Mouse (Mus musculus) hematopoietic stem cell, adult 5-6 weeks (primary cell): ENCODE data around the gene Pelp1. TPM values are rescaled to one million over a fixed set of nuclear protein-coding genes. Genes with fewer than 3 reads are reported as not detected.

Source experiments
- ATAC-seq, 2 experiments: fragments of 125-278 bp in 1 of 2; replicated peaks in 1 of 2; 2 replicates each; pipeline ENCODE4 v1.8.0; 2016 to 2017; ENCODE audit warnings: inconsistent platforms in 2 of 2, mild to moderate bottlenecking in 2 of 2, moderate number of reproducible peaks in 2 of 2, low read depth in 1 of 2, moderate TSS enrichment in 1 of 2; ENCODE audit not compliant: low FRiP score in 2 of 2, poor library complexity in 2 of 2, severe bottlenecking in 2 of 2, insufficient read depth in 1 of 2, low TSS enrichment in 1 of 2
- total RNA-seq: library from RNA; stranded (forward); fragments of 172-1452, 232-1000 nt; gene quantifications from 2 replicates; pipeline ENCODE4 v1.2.3, GENCODE M21; 2017

The Pelp1 gene
- total RNA-seq, 1 experiment from 2014 or later: 9.8 TPM

DNA sequence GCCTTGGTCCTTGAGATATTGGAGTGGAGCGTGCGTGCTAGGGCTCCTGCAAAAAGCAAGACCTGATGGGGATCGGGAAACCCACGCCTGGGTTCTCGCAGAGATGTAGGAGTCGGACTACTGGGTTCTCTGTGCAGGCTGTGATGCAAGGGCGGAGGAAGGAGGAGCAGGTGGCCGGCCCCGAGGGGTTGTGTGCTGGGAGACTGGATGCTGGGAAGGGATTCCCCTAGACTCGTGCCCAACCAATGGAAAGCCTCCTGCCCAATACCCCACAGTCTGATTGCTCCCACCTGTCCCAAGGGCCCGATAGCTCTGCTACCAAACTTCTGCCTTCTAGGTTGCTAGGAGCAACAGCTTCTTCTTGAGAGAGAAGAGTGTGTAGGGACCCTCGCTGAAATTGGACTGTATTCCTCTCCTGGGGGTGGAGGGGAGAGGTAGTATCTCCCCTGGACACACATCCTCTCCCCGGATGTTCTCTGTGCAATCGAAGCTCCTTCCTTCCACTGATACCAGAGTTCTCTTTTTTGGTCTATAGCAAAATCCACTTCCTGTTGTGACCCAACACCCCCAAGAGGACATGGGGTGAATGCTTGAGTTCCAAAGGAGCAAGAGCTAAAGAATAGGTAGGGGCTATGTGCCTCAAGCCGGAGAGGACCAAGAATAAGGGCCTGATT is 23.2 kb upstream of the Pelp1 start:
- ATAC-seq: peak; percentile 5 to 18; a peak in 1 of 4 replicates

DNA sequence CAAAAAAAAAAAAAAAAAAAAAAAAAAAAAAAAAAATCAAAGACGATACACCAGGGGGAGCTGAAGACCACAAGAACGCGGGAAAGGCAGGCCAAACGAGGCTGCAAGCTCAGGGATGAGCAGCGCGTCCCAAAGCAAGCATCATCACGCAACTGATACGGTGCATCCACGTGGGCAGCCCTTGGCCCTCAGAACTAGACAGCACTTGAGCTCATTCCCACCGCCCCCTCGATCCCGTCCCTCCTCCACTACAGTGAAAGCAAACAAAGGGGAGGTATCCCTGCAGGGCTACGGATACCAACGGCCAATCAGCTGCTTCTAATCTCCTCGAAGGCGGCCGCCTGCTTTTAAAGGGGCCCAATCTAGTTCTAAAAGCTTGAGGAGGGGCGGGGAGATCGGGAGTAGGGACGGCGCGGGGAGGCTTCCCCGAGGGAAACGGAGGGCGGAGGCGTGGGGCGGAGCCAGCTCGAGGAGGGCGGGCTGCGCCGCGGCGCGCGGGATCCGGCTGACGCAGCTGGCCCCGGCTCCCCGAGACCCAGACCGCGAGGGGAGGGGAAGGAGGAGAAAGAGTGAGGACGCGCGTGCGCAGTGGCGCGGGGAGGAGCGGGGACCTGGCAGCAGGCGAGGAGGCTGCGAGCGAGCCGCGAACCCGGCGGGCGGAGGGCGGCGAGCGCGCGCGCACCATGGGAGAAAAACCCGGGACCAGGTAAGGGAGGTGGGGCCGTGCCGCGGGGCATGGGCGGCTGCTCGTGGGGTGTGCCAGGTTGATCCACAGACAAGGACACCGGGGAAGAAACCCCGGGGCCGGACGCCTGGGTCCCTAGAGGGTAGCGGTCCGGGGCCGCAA is 22.4 kb upstream of the Pelp1 start, which contains the start of gene Arrb2:
Arrb2 (plus strand) TSS at position 588 of the 847 bp plus-strand sequence.
- peak; percentile 83 to 85 for ATAC-seq

DNA sequence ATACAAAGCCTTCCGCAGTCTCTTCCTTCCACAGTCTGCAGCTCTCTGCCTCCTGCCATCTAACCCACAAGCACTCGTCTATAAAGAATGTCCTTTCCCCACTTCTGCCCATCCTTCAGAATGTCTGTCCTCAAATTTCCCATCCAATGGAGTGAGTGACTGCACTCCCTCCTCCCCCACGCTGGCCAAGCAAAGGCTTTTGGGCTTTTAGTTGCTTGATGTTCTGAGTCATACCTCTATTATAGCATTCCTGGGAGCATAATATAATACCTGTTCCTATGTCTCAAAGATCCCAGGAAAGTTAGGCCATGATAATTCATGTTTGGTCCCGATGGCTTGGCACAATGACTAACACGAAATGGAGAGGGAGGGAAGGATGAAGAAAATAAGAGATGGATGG is 21.7 kb upstream of the Pelp1 start:
- ATAC-seq: no peak

DNA sequence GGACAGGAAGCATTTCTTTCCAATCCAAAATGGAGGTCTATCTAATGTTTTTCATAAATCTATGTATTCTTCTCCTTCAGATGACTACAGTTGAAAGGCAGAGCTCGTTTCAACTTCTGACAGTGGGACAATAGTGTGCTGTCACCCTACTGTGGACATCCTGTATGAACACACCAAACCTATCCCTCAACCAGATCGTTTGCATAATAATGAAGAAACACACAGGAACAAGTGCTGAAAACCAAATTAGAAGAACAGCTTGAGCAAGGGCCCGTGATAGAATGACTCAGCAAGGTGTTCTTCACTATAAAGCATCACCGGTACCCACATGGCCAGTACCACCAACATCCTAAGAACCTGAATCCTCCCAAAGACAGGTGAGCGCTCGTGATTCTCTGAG is 16.8 kb upstream of the Pelp1 start:
- peak in 1 of 2 experiments; percentile 60; a peak in 1 of 4 replicates for ATAC-seq

DNA sequence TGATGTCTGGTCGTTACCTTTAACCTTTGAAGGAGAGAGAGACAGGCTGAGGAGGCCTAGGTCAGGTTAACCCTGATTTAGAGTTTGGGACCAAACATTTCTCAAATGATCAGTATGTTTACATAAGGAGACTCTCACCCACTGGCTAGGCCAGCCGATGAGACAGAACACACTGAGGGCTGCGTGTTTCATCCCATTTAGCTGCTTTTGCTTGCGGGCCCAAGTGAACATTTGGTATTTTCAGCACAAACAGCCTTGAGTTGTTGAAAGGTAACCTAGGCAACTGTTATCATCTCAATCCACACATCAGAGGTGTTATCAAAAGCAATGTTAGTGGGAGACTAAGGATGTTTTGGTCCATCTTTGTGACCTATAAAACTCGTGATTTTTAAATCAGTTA is 9.7 kb upstream of the Pelp1 start:
- no peak for ATAC-seq

DNA sequence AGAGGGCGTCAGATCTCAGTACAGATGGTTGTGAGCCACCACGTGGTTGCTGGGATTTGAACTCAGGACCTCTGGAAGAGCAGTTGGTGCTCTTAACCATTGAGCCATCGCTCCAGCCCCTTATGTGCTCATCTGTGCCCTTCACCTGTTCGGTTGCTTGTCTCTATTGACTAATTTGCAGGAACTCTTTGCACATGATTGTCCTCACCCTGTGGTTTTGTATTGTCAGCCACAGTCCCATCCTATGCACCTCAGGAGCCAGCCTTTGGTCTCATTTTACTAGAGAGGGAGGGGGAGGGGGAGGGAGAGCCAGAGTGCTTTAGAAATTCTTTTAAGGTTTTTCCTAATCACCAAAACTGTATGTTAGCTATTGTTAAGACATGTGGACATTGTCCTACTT is 8.4 kb upstream of the Pelp1 start:
- peak; percentile 49 to 53; a peak in 3 of 4 replicates for ATAC-seq

DNA sequence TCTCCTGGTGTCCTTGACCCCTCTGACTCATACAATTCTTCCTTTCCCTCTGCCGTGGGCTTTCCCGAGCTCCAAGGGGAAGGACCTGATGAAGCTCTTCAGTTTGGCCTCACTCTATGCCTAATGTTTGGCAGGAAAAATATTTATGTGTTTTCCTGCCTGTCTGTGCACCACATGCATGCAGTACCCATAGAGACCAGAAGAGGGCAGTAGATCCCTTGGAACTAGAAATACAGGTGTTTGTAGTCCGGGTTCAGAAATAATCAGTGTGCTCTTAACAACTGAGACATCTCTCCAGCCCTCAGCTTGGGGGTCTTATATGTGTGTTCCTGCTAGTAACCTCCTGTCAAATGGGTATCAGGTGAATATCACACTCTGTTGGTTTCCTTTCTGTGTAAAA is 4.1 kb upstream of the Pelp1 start:
- 0 out of 4 replicates have a peak, but pooled peaks of 1 of the 2 experiments have one; percentile 39 for ATAC-seq

DNA sequence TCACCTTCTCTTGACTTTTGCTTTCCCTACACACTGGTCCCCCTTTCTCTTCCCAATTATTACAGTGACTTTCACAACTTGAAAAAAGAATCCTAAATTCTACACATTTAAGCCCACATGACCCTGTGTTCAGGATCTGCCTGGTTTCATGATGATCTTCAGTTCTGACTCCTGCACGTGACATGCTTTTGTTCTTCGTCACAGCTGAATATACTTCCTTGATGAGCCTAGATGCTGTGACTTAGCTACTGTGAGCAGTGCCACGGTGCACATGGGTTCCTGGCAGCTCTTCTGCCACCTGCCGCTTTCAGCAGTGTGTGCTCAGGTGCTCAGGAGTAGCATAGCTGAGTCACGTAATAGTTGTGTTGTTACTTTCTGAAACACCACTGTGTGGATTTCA is 2.8 kb upstream of the Pelp1 start:
- ATAC-seq: no peak

DNA sequence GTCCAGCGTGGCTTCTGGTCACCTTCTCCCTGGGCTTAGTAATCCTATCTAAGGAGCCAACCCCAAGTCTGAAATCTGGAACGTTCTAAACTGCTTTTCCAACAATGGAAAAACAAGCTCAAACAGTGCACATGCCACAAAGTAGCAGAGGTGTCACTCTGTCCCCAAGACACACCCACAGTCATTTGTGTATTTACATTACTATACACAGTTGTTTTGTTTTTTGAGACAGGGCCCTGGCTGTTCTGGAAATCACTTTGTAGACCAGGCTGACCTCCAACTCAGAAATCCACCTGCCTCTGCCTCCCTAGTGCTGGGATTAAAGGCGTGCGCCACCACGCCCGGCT is 439 bp upstream of the Pelp1 start:
- peak; percentile 13 to 28; a peak in 2 of 4 replicates for ATAC-seq

DNA sequence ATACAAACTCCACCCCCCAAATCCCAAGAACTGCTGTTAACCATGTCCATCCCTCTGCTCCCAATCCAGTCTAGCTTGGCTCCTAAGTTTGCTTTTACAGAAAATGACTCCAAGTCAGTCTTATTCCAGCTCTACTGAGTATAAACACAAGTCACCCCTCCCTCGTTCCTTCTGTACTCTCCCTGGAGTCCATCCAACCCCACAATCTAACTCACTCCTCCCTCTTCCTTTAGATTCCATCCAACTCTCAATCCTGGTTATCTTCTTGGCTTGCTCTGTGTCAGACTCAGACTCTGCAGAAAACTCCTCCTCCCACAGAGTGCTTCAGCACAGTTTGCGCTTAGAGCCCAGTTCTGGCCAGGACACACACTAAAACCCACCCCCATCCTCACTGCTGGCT is 6.2 kb downstream of the Pelp1 start:
- ATAC-seq: no peak

DNA sequence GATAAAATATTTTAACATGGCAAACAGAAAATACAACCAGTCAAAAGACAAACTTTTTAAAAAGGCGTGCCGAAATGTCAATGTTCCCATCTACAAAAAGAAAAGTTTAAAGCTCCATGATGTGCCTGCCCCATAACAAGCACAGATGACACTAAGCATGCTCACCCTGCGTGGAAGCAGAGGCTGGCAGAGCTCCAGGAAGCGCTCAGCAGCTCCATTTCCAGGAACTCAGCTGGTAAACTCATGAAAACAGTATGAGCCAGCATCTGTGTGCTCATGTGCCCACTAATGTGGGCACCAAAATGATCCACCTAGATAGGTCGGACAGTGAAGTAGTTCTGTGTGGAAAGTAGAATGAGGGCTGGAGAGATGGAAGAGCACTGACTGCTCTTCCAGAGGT is 20.4 kb downstream of the Pelp1 start:
- no peak for ATAC-seq

DNA sequence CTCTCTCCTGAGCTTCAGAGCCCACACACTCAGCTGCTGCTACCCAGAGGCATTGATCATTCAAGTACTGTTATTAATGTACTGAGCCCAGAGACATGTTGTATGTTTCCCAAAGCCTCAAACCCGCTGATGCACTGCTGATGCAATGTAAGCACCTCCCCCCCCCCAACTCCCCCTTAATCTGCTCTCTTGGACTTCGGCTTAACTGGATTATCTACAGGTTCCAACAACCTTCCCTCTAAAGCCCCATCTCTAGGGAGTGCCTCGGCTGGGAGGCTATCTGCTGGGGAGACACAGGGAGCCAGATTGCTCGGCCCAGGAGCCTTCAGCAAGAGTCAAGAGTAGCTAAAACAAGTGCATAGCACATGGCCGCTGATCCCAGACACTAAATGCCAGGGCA is 22.4 kb downstream of the Pelp1 start:
- ATAC-seq: no peak

DNA sequence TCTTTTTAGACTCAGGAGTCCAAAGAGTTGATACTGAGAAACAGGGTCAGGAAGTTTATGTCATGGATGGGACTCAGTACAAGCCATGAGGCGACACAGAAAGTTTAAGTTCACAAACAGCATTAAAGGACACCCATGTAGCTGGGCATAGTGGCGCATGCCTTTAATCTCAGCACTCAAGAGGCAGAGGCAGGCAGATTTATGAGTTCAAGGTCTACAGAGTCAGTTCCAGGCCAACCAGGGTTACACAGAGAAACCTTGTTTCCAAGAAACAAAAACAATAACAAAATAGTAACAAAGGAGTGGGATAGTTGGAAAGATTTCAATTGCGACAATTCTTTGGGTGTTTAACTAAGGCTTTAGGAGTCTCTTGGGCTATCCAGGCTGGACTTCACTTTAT is 25.7 kb downstream of the Pelp1 start:
- no peak for ATAC-seq

DNA sequence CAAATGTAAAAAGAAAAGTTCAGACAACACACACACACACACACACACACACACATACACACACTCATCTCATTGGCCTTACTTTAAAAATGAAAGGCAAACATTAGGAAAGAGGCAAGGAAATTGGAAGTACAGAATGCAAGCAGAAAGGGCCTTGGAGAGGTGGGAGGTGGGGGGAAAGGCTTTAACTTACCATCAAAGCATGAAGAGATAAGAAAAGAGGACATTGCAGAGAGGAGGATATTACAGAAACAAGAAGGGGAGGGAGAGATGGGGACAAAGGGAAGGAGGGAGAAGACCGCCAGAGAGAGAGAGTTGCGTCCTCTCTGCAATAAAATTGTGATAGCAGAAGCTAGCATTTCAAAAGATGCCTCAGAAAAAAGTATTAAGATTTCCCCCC is 28.5 kb downstream of the Pelp1 start:
- ATAC-seq: no peak; a peak in 1 of 4 replicates

DNA sequence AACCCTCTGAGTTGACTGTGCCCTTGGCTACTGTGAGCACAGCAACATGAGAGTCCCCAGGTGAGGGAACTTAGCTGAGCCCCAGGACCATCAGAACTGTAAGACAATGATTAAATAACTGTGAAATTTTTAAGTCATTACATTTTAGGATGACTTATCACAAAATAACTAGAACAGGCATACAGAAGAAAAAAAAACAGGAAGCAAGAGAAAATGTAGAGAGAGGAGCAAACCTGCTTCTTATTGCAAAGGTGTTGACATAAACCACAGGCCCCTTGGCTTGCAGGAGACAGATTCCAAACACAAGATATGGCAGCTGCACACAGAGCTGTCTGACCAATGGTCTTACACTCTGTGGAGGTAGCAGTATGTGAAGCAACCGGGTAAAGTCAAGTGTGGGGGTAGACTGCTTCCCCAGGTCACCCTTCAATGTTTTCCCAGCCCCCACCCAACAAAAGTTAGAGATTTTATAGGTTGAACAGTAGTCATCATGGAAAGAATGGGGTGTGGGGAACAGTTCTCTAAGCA is 29.3 kb downstream of the Pelp1 start:
- peak in 1 of 2 experiments; percentile 36; a peak in 1 of 4 replicates for ATAC-seq

DNA sequence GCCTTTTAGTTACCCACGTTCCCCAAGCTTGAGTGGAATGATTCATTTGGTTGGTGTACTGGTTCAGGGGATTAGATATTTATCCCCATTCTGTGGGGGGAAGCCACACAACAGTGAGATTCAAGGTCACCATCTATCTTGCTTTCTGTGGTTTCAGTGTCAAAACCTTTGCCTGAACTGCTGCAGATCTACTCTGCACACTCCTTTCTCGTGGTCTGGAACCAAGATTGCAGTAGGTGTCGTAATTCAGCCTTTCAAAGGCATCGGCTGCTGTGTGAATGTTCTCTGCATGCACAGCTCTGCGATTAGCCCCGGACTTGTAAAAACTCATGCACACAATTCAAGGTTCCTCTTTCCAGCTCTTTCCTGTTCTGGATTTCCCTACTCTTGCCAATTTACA is 33.8 kb downstream of the Pelp1 start:
- no peak; a peak in 1 of 4 replicates for ATAC-seq

DNA sequence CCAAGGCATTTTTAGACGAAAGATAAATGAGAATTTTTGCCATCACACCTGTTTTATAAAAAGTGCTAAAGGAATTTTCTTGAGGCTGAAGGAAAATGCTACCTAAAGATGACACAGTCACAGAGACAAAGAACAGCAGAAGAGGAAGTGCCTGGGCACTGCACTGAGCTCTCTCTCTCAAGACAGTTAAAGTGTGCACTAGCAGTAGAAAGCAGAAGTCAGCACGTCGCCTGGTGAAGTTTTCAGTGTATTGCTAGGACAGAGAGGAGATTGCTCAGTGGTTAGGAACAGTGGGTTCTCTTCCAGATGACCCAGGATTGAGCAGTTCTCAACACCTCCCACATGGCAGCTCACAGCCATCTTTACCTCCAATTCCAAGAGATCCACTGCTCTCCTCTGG is 35.5 kb downstream of the Pelp1 start:
- peak; percentile 84 to 86 for ATAC-seq

DNA sequence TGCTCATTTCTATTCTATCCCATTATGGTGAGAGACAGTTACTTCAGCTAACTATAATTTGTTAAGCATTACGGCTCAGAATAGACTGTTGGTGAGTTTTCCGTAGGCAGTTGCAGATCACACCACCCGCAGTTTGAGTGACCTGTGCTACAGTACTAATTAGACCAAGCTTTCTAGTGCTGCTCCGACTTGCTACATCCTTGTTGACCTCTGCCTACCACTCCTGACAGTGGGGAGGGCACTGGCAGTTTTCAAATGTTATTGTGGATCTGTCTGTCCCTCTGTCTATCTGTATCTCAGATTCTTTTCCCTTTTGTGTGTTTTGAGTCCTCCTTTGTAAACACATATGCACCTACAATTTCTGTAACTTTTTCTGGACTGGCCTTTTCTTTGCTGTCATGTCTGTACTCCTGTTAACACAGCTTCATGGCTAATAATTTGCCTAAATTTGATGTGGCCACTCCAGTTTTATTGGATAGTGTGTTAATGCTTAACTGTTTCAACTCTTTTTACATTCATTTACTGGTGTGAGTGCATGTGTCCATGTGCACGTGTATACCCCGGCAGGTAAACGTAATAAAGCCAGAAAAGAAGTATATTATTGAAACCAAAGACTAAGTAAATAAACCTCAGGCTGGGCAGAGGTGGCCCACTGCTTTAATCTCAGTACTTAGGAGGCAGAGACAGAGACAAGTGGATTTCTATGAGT is 36.8 kb downstream of the Pelp1 start:
- no peak for ATAC-seq
